Mouse (Mus musculus) G1E (cell line): ENCODE measurements at regions not wholly inside any gene's neighbourhood (a gene's known extent, or its start where the extent isn't known, plus 50 kb on each side); places are given as distances from the start of the nearest gene placed in this dataset.

Source experiments
- CTCF ChIP-seq: IDR thresholded peaks from 2 replicates; pipeline ENCODE4 v1.5.1; 2012; ENCODE audit warnings: low read depth, low read length, inconsistent platforms, mixed read lengths
- POLR2AphosphoS5 ChIP-seq: IDR thresholded peaks from 2 replicates; pipeline ENCODE4 v1.6.1; 2012; ENCODE audit warnings: low read depth, low read length, inconsistent platforms; ENCODE audit not compliant: insufficient replicate concordance

DNA sequence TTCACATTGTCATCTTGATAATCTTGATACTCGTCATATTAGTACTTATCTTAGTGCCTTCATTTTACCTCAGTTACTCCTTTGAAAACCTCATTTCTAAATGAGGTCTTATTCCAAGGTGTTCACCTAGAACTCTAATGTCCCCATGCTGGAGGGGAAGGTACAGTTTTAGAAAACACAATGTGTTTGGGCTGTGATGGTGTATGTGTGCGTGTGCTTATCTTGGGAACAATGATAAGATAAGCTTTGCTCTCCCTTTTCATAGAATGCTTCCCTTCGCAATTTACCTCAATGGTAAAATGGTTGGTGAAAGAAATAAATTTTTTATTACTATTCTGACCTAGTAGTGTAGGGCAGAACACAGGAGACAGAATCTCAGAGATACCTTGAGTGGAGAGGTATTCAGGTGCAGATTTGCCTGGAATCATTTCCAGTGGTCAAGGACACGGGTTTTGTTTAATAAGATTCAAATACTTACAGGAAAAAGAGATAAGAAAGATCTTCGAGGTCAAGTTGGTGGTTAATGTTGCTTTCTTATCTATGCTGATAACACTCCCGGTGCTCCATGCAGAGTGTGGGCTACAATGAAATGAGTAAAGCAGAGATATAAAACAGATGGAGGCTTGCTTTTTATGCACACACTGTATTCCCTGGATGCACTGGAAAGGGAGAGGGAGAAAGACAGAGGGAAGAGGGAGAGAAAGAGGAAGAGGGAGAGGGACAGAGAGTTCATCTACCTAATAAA lies 471.6 kb downstream of the Klf12 start:
- no peak for TF ChIP-seq CTCF
- TF ChIP-seq POLR2AphosphoS5, result no peak
